Mouse (Mus musculus): ENCODE data around the gene Zfp800.

Zfp800 gene

DNA sequence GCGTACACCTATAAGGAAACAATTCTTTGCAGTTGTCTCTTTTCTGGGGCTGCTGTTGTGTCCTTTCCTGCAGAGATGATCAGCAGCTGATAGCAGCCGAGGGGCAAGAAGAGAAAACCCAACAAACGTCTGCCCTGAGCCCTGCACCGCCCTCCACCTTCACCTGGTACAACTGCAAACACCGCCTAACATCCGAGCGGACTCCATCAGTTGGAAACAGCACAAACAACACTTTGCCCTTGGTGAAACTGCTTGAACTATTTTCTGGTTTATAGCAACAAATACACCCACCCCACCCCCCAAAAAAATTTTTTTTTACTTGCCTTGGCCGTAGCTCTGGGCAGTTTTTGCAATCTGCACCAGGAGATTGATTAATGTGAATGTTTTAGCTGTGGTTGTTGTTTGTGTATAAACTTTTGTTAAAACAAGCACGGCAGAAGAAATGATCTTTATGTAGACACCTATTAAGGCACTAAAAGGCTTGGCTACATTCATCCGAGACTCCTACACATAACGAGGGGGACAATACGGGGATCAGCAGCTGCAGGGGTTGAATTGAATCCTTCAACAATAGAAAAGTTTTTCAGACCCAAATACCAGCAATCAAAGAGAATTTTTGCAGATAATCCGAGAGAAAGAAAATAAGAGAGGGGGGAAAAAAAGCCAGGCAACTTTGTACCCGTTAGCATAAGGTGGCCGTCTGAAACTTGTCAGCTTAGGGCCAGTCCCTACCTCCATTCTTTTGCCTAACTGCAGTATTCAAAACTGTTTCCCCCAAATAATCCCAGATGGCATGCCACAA, 1.6 kb downstream of the Zfp800 start:
- no peak for ATAC-seq (ENCODE audit: low TSS enrichment)

DNA sequence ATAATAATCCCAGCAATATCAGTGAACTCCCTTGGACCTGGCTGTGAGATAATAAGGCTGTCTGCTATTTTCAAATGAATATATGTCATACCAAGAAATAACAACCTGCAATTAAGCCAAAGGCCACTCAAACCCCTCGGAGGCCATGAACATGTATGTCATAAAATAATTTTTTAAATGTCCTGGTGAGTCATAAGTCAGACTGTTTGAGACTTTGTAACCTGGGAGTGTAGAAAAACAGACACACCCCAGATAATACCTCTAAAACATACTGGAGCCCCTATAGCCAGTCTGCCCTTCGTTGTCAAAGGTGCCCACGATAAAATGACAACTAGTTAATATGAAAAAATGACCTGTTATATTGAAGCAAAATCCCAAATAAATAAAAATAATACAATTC, 8.8 kb downstream of the Zfp800 start:
- no peak for ATAC-seq (ENCODE audit: low TSS enrichment)

DNA sequence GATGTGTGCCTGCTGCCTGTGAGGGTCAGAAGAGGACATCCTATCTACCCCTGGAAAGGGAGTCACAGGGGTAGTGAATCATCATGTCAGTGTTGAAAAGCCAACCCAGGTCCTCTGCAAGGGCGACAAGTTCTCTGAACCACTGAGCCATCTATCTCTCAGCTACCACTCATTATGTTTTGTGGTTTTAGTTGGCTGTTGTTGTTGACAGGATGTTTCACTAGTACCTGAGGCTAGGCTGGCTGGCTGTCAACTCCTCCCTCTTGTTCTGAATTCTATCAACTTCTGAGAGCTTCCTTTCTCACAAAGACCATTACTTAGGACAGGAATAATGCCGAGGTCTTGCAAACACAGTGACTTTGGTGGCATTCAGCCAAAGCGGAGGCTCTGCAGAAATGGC, 12.6 kb downstream of the Zfp800 start:
- no peak for ATAC-seq (ENCODE audit: low TSS enrichment)

DNA sequence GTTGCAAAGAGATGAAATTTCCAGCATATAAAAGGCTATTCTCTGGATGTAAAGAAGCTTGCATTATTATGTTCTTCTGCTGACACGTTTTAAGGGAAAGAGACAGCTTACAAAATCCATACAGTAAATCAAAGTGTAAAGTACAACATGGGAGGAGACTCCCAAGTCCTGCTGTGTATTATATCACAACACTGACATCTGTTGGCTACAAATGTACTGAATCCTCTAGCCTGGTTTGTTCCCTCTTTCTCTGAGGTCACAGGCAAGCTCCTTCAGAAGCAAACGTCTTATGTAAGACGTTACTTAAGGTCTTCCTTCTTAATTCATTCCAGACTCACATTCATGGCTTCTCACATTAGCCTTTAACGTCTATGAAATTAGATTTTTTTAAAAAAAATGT, 15.8 kb downstream of the Zfp800 start:
- ATAC-seq (ENCODE audit: low TSS enrichment) = peak; percentile 90

DNA sequence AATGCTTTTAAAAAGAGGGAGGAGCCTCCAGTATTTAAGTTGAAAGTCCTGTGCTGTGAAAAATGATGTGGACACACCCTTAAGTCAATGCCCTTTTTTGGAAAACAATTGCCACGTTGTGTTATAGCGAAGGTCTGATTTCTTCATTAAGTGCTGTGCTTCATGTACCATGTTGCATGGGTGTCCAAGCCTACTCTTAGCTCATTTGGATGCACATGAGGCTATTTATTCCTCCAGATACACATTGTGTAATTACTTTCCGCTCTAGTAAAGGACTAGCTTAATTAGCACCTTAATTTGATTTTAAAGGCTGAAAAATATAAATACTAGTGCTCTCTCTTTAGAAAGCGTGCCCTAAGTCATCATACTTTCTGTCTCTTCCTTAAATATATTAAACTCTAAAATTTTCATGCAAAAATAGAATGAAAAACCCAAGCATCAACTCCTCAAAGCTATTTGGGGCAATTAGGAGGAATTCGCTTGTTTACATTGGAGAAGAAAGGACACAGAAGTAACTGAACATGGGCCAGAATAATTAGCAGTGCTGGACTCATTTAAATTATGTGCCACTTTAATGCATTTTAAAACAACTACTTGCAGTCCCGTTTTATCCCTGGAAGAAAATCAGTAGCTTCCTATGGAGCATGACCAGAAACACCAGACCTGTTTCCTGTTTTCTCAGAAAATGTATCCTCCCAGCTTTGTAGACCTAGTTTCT, 27.7 kb downstream of the Zfp800 start:
- no peak for ATAC-seq (ENCODE audit: low TSS enrichment)

DNA sequence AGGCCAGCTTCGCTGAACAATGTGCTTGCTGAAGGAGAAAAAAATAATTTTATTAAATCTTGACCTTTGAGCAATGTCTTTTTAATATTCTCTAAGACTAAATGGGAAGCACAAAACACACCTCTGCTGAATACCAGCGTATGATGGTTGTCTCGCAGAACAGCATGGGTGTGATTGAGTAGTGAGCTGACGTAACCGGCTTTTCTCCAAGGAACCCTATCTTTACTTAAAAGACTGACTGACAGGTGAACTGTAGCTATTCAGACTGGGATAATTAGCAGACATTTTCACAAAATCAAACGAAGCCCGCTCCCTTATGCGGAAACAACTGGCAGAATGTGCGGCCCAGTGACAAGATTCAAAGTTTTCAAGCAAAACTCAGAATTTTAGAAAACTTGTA, 30.2 kb downstream of the Zfp800 start:
- no peak for ATAC-seq (ENCODE audit: low TSS enrichment)

DNA sequence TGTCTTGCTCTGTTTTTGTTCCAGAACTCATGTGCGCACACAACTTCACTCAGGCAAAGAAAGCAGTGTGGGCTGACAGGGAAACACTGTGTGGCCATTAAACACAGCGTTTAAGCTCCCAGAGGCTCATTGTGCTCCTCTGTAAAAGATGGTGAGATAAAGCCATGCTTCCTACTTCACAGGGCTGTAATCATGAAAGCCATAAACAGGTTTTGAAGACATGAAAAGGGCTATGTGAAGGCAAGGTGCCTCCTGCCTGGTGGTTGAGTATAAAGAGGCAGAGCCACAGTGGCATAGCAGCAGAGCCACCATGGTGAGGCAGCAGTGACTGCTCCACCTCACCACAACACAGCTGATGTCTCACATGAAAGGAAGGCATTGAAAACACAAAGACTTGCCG, 46.7 kb downstream of the Zfp800 start:
- ATAC-seq (ENCODE audit: low TSS enrichment) = no peak

DNA sequence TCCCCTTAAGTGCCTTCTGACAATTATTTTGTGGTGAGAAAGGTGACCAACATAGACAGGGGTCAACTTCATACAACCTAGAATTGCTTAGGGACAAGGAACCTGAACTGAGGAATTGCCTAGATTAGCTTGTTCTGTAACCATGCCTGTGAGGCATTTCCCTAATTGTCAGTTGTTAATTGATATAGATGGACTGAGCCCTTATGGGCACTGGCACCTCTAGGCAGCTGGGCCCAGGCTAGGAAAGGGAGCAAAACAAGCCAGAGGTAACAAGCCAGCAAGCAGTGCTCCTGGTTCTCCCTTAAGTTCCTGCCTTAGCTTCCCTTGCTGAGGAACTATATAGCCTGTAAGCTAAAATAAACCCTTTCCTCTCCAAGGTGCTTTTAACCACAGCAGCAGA, 52.1 kb downstream of the Zfp800 start:
- ATAC-seq (ENCODE audit: low TSS enrichment) = no peak

DNA sequence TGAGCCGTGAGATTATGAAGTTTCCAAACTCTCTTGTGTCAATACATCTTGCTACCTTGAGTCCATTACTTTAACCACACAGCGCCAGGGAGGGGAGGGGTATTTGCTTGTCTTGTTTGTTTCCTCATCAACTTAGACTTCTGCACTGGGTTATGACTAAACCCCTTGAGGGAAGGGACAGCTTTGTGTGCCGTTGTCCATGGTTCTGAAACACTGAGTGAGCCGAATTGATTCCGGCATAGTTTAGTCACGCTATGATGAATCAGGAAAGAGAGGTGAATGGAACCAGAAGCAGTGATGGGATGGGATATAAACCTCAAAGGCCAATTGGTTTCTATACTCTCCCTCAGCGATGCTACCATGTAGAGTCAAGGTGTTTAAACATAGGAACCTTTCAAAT, 52.6 kb downstream of the Zfp800 start:
- ATAC-seq (ENCODE audit: low TSS enrichment) = no peak

DNA sequence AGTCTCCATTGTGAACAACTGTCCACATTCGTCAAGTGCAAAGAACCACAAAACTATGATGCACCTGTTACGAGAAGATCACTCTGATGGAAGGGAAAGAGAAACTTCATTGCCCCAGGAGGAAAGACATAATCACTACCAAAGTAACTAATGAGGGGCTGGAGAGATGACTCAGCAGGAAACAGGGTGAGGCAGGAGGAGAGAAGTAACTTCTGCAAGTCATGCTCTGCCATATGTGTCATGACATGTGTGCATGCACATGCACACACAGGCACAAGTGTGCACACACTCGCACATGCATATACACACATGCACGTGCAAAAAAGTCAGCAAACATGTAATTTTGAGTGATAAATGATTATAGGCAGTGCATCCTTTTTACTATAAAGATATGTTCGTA, 54.9 kb downstream of the Zfp800 start:
- no peak for ATAC-seq (ENCODE audit: low TSS enrichment)

DNA sequence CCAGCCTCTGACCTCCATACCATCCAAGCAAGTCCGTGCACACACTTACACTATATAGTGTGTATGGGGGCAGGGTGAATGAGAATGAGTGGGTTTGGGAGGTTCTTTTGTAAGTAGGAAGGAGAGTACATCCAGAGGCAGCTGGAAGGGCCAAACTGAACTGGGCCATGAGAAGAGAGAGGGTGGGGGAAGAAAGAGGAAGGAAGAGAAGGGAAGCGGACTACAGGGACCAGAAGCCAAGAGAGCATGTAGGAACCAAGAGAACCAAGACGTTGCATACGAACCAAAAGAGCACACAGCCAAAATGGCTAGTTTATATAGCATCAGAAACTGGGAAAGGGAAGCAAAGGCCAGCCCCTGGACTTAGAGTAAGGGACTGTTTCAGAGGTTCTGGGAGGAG, 56.6 kb downstream of the Zfp800 start:
- ATAC-seq (ENCODE audit: low TSS enrichment) = no peak

DNA sequence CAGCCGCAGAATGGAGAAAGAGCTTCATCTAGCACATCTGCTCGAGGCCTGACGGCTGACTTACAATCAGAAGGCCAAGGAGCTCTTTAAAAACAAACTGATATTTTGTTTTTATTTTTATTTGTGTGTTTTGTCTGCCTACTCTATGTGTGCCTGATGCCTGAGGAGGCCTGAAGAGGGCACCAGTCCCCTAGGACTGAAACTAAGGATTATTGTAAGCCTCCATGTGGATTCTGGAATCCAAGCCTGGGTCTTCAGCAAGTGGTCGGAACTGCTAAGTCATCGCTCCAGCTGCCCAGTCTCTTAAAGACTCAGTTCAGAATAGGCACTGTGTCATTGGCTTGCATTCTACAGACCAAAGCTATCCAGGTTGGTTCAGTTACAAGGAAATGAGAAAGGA, 58.4 kb downstream of the Zfp800 start:
- ATAC-seq (ENCODE audit: low TSS enrichment) = no peak

DNA sequence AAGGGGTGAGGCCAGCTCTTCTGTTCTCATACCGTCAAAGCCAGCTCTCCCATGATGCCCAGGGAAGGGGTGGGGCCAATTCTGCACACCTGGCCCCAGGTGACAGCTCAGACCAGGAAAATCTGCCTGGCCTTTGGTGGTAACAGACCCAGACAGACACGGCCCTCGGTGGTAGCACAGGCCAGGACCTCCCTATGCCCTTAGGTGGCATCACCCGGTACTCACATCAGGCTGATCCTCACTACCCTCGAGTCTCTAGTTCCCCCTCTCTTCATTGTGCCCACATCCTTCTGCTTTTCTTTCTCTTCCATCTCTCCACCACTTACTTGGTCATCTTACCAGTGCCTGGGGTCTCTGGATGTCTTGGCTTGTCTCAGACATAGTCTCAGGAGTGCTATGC, 64.1 kb downstream of the Zfp800 start:
- no peak for ATAC-seq (ENCODE audit: low TSS enrichment)

DNA sequence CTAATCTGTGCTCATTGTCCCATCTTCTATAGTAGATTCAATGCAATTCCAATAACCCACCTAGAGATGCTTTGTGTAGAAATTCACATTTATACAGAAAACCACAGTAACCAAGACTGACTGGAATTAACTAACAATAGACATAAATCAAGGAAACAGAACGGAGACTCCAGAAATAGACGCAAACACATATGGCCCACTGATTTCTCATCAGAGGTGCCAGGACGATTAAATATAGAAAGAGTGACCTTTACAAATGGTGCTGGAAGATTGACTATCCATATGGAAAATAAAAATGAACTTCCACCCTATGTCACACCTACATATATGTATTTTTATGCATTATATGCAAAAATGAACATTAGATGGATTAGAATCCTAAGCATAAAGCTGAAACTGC, 65.3 kb downstream of the Zfp800 start:
- ATAC-seq (ENCODE audit: low TSS enrichment) = no peak

DNA sequence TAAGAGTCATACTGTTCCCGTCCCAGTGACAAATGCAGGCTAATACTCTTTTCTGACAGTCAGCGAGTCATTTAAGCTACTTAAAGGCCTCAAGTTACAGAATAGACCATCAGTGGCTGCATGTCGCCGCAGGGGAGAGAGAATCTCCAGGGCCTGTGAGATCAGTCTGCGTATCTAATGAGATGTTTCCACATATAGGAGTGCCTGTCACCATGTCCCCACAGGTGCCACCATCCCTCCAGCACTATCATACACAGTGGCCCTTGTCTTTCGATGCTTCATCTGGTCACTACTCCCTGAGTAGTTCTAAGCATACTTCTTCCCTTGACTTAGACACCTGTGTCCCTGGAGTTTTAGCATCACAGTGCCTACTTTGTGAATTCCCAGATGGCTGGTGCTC, 68.0 kb downstream of the Zfp800 start:
- no peak for ATAC-seq (ENCODE audit: low TSS enrichment)

DNA sequence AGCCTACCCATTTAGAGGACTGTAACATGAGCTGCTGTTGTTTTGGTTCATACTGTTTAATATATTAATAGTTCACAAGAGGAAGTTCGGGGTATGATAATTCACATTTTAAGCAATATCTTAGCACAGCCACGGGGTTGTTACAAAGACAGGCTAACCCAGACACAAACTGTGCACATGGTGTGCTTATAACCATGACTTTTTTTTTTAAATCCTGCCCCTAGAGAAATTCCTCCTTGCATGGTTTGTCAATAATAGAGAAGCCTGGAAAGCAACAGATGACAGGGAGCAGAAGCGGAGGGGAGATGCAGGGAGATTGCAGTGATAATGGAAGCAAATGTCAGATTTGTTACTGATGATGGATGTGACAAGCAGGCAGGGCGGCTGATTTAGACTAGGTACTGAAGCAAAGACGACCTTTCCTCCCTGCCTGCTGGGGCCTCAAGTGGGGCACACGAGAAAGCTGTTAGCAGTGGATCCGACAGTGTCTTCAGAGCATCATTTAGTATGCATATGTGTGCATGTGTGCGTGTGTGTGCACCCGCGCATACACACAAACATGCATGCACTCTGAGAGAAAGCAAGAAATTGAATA, 68.7 kb downstream of the Zfp800 start:
- ATAC-seq (ENCODE audit: low TSS enrichment) = no peak

DNA sequence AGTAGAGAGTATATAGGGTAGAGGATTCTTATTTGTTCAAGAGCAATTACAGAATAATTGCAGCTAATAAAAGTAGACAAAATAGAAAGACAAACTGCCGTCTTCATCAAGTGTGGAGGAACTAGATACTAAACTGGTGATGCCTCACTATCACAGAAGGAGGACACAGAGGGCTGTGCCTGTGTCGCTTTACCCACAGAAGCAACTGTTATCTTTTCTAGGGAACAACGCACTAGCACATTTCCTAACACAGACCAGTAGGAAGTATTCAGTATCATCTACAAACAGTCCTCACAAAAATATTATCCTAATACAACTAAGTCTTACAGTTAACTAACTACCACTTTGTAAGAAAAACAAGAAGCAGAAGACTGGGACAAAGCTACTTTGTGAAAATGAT, 71.1 kb downstream of the Zfp800 start:
- ATAC-seq (ENCODE audit: low TSS enrichment) = no peak

DNA sequence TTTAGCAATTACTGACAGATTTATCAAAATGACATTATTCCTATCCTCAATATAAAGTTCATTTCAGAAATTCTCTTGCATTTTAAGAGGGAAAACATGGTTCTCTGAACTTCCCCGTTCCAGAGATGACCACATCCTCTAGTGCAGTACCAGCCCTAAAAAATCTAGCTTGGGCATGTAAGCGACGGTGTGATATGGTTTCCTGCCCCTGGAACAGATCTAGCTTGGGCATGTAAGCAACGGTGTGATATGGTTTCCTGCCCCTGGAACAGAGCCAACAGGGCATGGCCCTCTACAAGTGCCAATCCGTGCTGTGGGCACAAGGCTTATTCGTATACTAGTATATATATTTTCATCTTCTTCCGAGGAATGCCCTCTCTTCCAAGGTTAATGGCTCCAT, 75.4 kb downstream of the Zfp800 start:
- no peak for ATAC-seq (ENCODE audit: low TSS enrichment)

DNA sequence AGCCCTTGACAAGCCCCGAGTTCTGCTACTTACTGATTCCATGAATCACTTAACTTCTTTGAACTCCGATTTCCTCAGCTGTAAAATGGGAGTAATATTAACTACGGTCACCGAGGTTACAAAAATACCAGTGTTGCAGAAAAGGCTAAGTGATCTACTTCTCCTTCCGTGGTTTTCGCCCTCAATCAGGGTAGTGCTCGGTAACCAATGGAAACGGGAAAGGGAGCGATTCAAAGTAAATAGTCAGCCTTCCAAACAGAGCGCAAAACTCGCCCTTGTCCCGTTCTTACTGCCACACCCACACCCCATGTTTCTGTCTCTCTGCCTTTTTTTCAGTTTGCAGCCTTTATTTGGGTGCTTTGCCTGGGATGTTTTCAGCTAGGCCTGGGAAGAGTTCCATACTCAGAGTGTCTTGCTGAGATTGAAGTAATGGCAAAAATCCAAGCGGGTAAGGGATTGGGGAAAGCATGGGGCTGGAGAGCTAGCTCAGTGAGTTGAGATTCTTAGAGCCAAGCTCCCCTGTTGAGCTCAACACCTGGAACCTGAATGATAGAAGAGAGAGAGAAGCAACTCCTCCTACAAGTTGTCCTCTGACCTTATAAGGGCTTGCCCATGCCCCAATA, 78.0 kb downstream of the Zfp800 start:
- ATAC-seq (ENCODE audit: low TSS enrichment) = peak; percentile 72

DNA sequence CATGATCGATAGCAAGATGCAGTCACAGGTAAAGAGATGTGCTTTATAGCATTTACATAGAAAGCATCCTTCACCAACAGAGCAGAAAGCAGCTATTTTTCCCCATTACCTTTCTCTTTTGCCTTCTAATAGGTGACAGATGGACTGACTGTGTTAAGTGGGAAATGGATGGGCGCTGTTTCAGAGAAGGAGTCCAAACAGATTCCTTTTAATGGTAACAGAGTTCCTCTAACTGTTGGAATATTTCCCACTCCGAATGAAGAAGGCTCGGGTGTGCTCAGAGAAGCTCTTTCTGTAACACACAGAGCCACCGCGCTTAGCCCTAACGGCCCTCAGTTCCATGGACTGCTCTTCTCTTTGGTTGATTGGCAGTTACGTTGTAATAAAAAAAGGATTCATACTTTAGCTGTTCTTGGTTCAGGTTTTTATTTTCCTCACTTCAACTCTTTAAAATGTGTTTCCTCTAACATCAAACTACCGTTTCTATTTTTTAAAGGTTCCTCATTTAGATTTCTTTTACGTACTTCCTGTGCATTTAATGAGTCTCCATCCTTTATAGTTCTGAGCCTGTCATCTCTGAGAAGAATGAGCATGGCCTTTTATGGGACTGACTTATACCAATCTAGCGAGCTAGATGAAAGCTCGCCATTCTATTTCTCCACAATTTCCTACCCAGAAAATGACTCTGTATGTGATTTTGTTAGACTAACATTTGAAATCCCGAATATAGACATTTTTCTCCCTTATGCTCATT, 78.8 kb downstream of the Zfp800 start:
- peak; percentile 84 for ATAC-seq (ENCODE audit: low TSS enrichment)

DNA sequence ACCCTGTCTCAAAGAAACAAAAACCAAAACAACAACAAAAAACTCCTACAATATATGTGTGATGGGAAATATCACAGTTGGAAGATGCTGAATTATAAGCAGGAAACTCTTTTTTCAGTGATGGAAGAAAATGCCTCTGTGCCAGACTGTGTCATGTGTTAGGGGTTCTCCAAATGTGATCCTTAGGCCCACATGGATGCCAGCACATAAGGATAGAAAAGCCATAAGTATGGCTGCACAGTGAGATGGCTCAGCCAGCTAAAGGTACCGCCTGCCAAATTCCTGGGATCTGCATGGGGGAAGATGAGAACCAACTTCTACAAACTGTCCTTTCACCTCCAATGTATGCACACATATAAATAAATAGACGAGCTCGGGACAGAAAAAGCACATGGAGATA, 82.6 kb downstream of the Zfp800 start:
- ATAC-seq (ENCODE audit: low TSS enrichment) = no peak

DNA sequence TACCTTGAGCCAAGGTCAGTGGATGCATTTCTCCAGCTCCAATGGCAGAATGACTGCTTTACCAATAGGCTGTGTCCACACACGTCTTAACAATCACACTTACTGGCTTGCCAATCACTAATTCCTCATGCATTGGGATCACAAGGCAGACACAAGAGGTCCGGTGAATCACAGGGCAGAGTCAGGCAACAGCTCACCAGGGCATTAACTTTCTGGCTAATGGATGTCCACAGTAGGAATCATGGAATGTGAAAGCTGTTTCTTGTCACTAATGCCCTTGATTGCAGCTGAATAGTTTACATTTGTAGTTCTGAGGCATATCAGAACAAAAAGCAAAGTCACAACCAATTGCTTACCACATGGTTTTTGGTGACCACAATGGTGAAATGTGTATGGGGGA, 85.7 kb downstream of the Zfp800 start:
- no peak for ATAC-seq (ENCODE audit: low TSS enrichment)
